In genomic region chr7:19268993-19269681, GRCm38 (mm10) we compare ENCODE assay signal across 8 mouse cellular contexts. TPM values are rescaled to one million over a fixed set of nuclear protein-coding genes. Genes with fewer than 3 reads are reported as not detected.
DNase-seq lines count a peak whose midpoint lies in the region; ATAC-seq lines count a peak whose summit lies in the region.

No protein-coding gene starts in this region.

- 0 out of 2 replicates have a peak, but pooled peaks have one; percentile 1 for ATAC-seq in intestine, embryonic 14.5 days (replicated peaks; ENCODE audit: low FRiP score, low TSS enrichment, low read depth)
- peak; percentile 47 for ATAC-seq in lung, embryonic 15.5 days (ENCODE audit: borderline replicate concordance, extremely low read depth, low FRiP score, low TSS enrichment)
- peak; percentile 18; the same call in 1 of the 2 replicates for ATAC-seq in stomach, embryonic 16.5 days (ENCODE audit: insufficient read depth, low FRiP score)

- peak overlapping the region; percentile 96 for H3K4me2 ChIP-seq in intestine, embryonic 14.5 days (ENCODE audit: low read length)
- peak overlapping the region; percentile 95 for H3K4me2 ChIP-seq in lung, embryonic 15.5 days
- H3K4me2 ChIP-seq in stomach, embryonic 16.5 days (ENCODE audit: low read depth, low read length): peak overlapping the region; percentile 90

- peak overlapping the region; percentile 90 for H3K9ac ChIP-seq in intestine, embryonic 14.5 days (ENCODE audit: low read length)
- H3K9ac ChIP-seq in lung, embryonic 15.5 days: peak overlapping the region; percentile 86
- peak overlapping the region; percentile 96 for H3K9ac ChIP-seq in stomach, embryonic 16.5 days (ENCODE audit: low read length)

- H3K4me3 ChIP-seq in heart, embryonic 10.5 days: peak overlapping the region; percentile 89
- H3K4me3 ChIP-seq in embryonic facial prominence, embryonic 10.5 days: peak overlapping the region; percentile 75
- H3K4me3 ChIP-seq in intestine, embryonic 14.5 days (ENCODE audit: low read depth, low read length): peak overlapping the region; percentile 88
- H3K4me3 ChIP-seq in lung, embryonic 15.5 days: peak overlapping the region; percentile 75
- H3K4me3 ChIP-seq in stomach, embryonic 16.5 days (replicated peaks; ENCODE audit: low read length): peak overlapping the region; percentile 98

- DNase-seq in heart, embryonic 10.5 days (ENCODE audit: low spot score): no peak
- no peak for DNase-seq in heart, adult 11 months
- peak; percentile 21 for DNase-seq in embryonic facial prominence, embryonic 10.5 days (ENCODE audit: low spot score)
- no peak for DNase-seq in intestine, embryonic 14.5 days (ENCODE audit: low spot score)
- no peak for DNase-seq in frontal cortex, postnatal 10 days (ENCODE audit: low spot score in 2 of 2)
- no peak for DNase-seq in cerebellum, adult 9-10 months

- H3K27ac ChIP-seq in heart, embryonic 10.5 days: peak overlapping the region; percentile 98
- peak overlapping the region; percentile 90 for H3K27ac ChIP-seq in embryonic facial prominence, embryonic 10.5 days (replicated peaks)
- H3K27ac ChIP-seq in intestine, embryonic 14.5 days (ENCODE audit: low read depth): peak overlapping the region; percentile 93
- H3K27ac ChIP-seq in lung, embryonic 15.5 days: peak overlapping the region; percentile 97
- peak overlapping the region; percentile 96 for H3K27ac ChIP-seq in stomach, embryonic 16.5 days (ENCODE audit: low read length)

- peaks cover 57% of the 10 kb centered on the region for H3K4me1 ChIP-seq in heart, embryonic 10.5 days
- peaks cover 46% of the 10 kb centered on the region for H3K4me1 ChIP-seq in embryonic facial prominence, embryonic 10.5 days
- peaks cover 32% of the 10 kb centered on the region for H3K4me1 ChIP-seq in intestine, embryonic 14.5 days (replicated peaks; ENCODE audit: control insufficient read depth, insufficient read depth, low read length)
- H3K4me1 ChIP-seq in lung, embryonic 15.5 days: peaks cover 39% of the 10 kb centered on the region
- peaks cover 45% of the 10 kb centered on the region for H3K4me1 ChIP-seq in stomach, embryonic 16.5 days (ENCODE audit: control insufficient read depth, insufficient read depth, low read length)

- no peaks in the 10 kb centered on the region for H3K27me3 ChIP-seq in heart, embryonic 10.5 days (ENCODE audit: insufficient read depth, poor library complexity, severe bottlenecking)
- H3K27me3 ChIP-seq in embryonic facial prominence, embryonic 10.5 days (replicated peaks; ENCODE audit: low read depth, poor library complexity, severe bottlenecking): no peaks in the 10 kb centered on the region
- H3K27me3 ChIP-seq in intestine, embryonic 14.5 days (replicated peaks; ENCODE audit: control insufficient read depth, insufficient read depth, low read length): no peaks in the 10 kb centered on the region
- no peaks in the 10 kb centered on the region for H3K27me3 ChIP-seq in lung, embryonic 15.5 days
- H3K27me3 ChIP-seq in stomach, embryonic 16.5 days (ENCODE audit: control insufficient read depth, insufficient read depth, low read length): no peaks in the 10 kb centered on the region

- WGBS in heart, embryonic 10.5 days: 38% methylated on average over 10 of the region's 10 CpGs
- WGBS in embryonic facial prominence, embryonic 10.5 days: 39% methylated on average over 10 of the region's 10 CpGs
- WGBS in intestine, embryonic 14.5 days: 25% methylated on average over 10 of the region's 10 CpGs
- 17% methylated on average over 10 of the region's 10 CpGs for WGBS in lung, embryonic 15.5 days
- WGBS in stomach, embryonic 16.5 days: 19% methylated on average over 10 of the region's 10 CpGs

- H3K36me3 ChIP-seq in heart, embryonic 10.5 days: peaks cover 33% of the 10 kb centered on the region
- peaks cover 42% of the 10 kb centered on the region for H3K36me3 ChIP-seq in embryonic facial prominence, embryonic 10.5 days (replicated peaks)
- H3K36me3 ChIP-seq in intestine, embryonic 14.5 days (ENCODE audit: control insufficient read depth, insufficient read depth, low read length): peaks cover 23% of the 10 kb centered on the region
- H3K36me3 ChIP-seq in lung, embryonic 15.5 days: peaks cover 20% of the 10 kb centered on the region
- H3K36me3 ChIP-seq in stomach, embryonic 16.5 days (ENCODE audit: control insufficient read depth, insufficient read depth, low read length): peaks cover 5% of the 10 kb centered on the region

- no peaks in the 10 kb centered on the region for H3K9me3 ChIP-seq in heart, embryonic 10.5 days
- H3K9me3 ChIP-seq in embryonic facial prominence, embryonic 10.5 days: no peaks in the 10 kb centered on the region
- no peaks in the 10 kb centered on the region for H3K9me3 ChIP-seq in intestine, embryonic 14.5 days (ENCODE audit: control insufficient read depth, low read length)
- H3K9me3 ChIP-seq in lung, embryonic 15.5 days: no peaks in the 10 kb centered on the region
- H3K9me3 ChIP-seq in stomach, embryonic 16.5 days (replicated peaks; ENCODE audit: control insufficient read depth, low read length): no peaks in the 10 kb centered on the region

RNA-seq across cellular contexts. Expression of gene Vasp, which starts 2.5 kb away (rescaled TPM):
- polyA plus RNA-seq in heart, embryonic 10.5 days (2016; fragmentation: Nextera tagmentation; extraction: Ambion mirVana): 99.0 and 112 TPM in 2 replicates
- polyA plus RNA-seq in embryonic facial prominence, embryonic 10.5 days (2016; fragmentation: Nextera tagmentation; extraction: Ambion mirVana): 56.7 and 61.1 TPM in 2 replicates
- 78.5 and 79.2 TPM in 2 replicates for polyA plus RNA-seq in intestine, embryonic 14.5 days (2014; fragmentation: Nextera tagmentation; extraction: Ambion mirVana)
- polyA plus RNA-seq in lung, embryonic 15.5 days (2015; fragmentation: Nextera tagmentation; extraction: Ambion mirVana): 115 TPM in 2 replicates
- polyA plus RNA-seq in stomach, embryonic 16.5 days (2015; fragmentation: Nextera tagmentation; extraction: Ambion mirVana): 77.8 and 85.6 TPM in 2 replicates

RNA-seq across cellular contexts. Expression of gene Ppm1n, which starts 10.7 kb away (rescaled TPM):
- 0.13 TPM in 1 of 2 replicates, not detected in the other for polyA plus RNA-seq in heart, embryonic 10.5 days (2016; fragmentation: Nextera tagmentation; extraction: Ambion mirVana)
- polyA plus RNA-seq in embryonic facial prominence, embryonic 10.5 days (2016; fragmentation: Nextera tagmentation; extraction: Ambion mirVana): 0.25 TPM in 1 of 2 replicates, not detected in the other
- 0.14 and 0.31 TPM in 2 replicates for polyA plus RNA-seq in intestine, embryonic 14.5 days (2014; fragmentation: Nextera tagmentation; extraction: Ambion mirVana)
- not detected in 2 replicates for polyA plus RNA-seq in lung, embryonic 15.5 days (2015; fragmentation: Nextera tagmentation; extraction: Ambion mirVana)
- 0.17 TPM in 1 of 2 replicates, not detected in the other for polyA plus RNA-seq in stomach, embryonic 16.5 days (2015; fragmentation: Nextera tagmentation; extraction: Ambion mirVana)

RNA-seq across cellular contexts. Expression of gene Rtn2, which starts 13.3 kb away (rescaled TPM):
- polyA plus RNA-seq in heart, embryonic 10.5 days (2016; fragmentation: Nextera tagmentation; extraction: Ambion mirVana): 22.4 and 26.0 TPM in 2 replicates
- 16.6 and 18.8 TPM in 2 replicates for polyA plus RNA-seq in embryonic facial prominence, embryonic 10.5 days (2016; fragmentation: Nextera tagmentation; extraction: Ambion mirVana)
- polyA plus RNA-seq in intestine, embryonic 14.5 days (2014; fragmentation: Nextera tagmentation; extraction: Ambion mirVana): 12.2 and 14.3 TPM in 2 replicates
- polyA plus RNA-seq in lung, embryonic 15.5 days (2015; fragmentation: Nextera tagmentation; extraction: Ambion mirVana): 10.6 and 11.4 TPM in 2 replicates
- polyA plus RNA-seq in stomach, embryonic 16.5 days (2015; fragmentation: Nextera tagmentation; extraction: Ambion mirVana): 14.8 and 21.7 TPM in 2 replicates

RNA-seq across cellular contexts. Expression of gene Fosb, which starts 40.7 kb away (rescaled TPM):
- 0.24 and 0.27 TPM in 2 replicates for polyA plus RNA-seq in heart, embryonic 10.5 days (2016; fragmentation: Nextera tagmentation; extraction: Ambion mirVana)
- 0.09 TPM in 1 of 2 replicates, not detected in the other for polyA plus RNA-seq in embryonic facial prominence, embryonic 10.5 days (2016; fragmentation: Nextera tagmentation; extraction: Ambion mirVana)
- polyA plus RNA-seq in intestine, embryonic 14.5 days (2014; fragmentation: Nextera tagmentation; extraction: Ambion mirVana): 0.08 and 0.49 TPM in 2 replicates
- polyA plus RNA-seq in lung, embryonic 15.5 days (2015; fragmentation: Nextera tagmentation; extraction: Ambion mirVana): 0.24 and 0.26 TPM in 2 replicates
- 0.25 and 0.27 TPM in 2 replicates for polyA plus RNA-seq in stomach, embryonic 16.5 days (2015; fragmentation: Nextera tagmentation; extraction: Ambion mirVana)

RNA-seq across cellular contexts. Expression of gene Opa3, which starts 41.0 kb away (rescaled TPM):
- polyA plus RNA-seq in heart, embryonic 10.5 days (2016; fragmentation: Nextera tagmentation; extraction: Ambion mirVana): 46.8 and 47.9 TPM in 2 replicates
- 46.4 and 49.4 TPM in 2 replicates for polyA plus RNA-seq in embryonic facial prominence, embryonic 10.5 days (2016; fragmentation: Nextera tagmentation; extraction: Ambion mirVana)
- polyA plus RNA-seq in intestine, embryonic 14.5 days (2014; fragmentation: Nextera tagmentation; extraction: Ambion mirVana): 37.4 and 43.9 TPM in 2 replicates
- polyA plus RNA-seq in lung, embryonic 15.5 days (2015; fragmentation: Nextera tagmentation; extraction: Ambion mirVana): 33.2 and 34.6 TPM in 2 replicates
- polyA plus RNA-seq in stomach, embryonic 16.5 days (2015; fragmentation: Nextera tagmentation; extraction: Ambion mirVana): 33.0 and 34.5 TPM in 2 replicates
